Mouse (Mus musculus): ENCODE results near the gene Ankrd13b. TPM values are rescaled to one million over a fixed set of nuclear protein-coding genes. Genes with fewer than 3 reads are reported as not detected.

The Ankrd13b gene
- 15.3 and 23.8 TPM in 2 replicates for polyA plus RNA-seq (2012; rRNA removed; ENCODE audit: low replicate concordance)

GRCm38 (mm10) chr11:77489591-77490235, at the start of gene Ankrd13b:
Ankrd13b (minus strand) TSS chr11:77489678.

GRCm38 (mm10) chr11:77519043-77519442, 29.6 kb upstream of the Ankrd13b start, which contains the start of gene Gm10392:
Gm10392 (minus strand) TSS chr11:77519198.

GRCm38 (mm10) chr11:77515637-77516552, 26.4 kb upstream of the Ankrd13b start, which contains the start of gene Trp53i13:
Trp53i13 (minus strand) TSS chr11:77515980.

DNA sequence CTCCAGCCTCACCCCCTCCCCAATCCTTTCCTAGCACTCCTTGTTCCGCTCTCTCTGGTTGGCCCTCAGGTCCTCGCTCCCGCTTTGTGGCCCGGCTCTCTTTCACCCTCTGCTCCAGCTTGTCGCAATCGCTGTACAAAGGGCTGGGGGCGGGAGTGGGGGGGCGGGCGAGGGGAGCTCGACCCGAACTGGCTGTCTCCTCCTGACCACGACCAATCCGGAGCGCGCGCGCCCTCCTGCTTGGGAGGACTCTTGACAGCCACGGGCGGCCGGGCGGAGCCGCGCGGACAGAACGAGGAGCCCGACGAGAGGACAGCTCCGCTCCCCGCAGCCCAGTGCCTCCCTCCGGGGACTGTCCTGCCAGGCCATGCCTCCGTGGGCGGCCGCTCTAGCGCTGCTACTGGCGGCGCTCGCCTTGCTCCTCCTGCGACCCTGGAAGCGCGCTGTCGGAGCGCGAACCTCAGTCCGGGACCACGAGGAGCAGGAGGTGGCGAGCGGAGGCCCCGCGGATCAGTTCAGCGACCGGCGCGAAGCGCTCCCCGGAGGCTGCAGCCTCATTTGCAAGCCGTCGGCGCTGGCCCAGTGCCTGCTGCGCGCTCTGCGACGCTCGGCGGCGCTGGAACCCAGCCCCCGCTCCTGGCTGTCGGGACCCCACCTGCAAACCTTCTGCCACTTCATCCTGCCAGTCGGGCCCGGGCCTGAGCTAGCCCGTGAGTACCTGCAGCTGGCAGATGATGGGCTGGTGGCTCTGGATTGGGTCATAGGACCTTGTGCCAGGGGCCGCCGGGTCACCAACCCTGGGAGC, 25.6 kb upstream of the Ankrd13b start, which contains the start of gene Abhd15:
Abhd15 (plus strand) TSS at position 290 of the 805 bp plus-strand sequence.

GRCm38 (mm10) chr11:77493512-77494343, 4.2 kb upstream of the Ankrd13b start, which contains the start of gene Git1:
Git1 (plus strand) TSS chr11:77493562.

DNA sequence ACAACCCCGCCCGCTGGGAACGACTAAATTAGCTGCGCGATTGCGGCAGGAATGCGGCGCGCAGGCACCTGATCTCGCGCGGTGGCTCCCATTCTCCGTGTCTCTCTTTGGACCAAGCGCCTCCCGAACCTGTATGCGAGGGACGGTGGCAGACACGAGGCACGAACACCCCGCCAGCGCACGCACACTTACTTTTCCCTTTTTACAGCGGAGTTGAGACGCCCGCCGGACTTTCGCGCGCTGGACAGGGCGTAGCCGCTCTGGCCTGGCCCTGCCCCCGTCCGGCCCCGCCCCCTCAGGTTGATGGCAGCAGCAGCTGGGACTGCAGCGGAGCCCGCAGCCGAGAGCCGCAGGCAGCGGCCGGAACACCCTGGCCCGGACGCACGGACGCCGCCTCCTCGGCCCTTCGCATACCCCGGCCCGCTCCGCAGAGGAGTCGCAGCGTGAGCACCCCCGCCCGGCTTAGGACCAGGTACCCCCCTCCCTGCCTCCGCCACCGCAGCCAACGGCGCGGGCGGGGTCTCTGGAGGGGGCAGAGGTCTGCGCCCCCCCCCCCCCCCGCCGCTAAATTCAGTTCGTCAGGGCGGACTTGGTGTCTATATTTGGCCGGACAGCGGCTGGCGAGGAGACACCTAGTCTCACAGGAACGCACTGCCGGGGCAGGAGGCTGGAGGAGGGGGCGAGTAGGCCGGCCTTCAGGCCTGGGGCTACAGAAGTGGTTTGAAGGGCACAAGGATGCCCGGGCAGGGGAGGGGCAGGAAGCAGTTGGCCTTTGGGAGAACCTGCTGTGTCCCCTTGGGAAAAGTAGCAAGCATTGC, 27.0 kb downstream of the Ankrd13b start, which contains the start of gene Coro6:
Coro6 (plus strand) TSS at position 129 of the 818 bp plus-strand sequence.

Other genes with a start within 250 kb of the Ankrd13b start
- 0.31 and 1.5 TPM in 2 replicates for gene Coro6, start 27.3 kb downstream of the Ankrd13b start, polyA plus RNA-seq (2012; rRNA removed; ENCODE audit: low replicate concordance)
- 76.1 and 101 TPM in 2 replicates for gene Git1, start 3.9 kb upstream of the Ankrd13b start, polyA plus RNA-seq (2012; rRNA removed; ENCODE audit: low replicate concordance)
- gene Abhd15, start 25.4 kb upstream of the Ankrd13b start, polyA plus RNA-seq (2012; rRNA removed; ENCODE audit: low replicate concordance), result 2.6 and 5.3 TPM in 2 replicates
- gene Trp53i13, start 26.3 kb upstream of the Ankrd13b start, polyA plus RNA-seq (2012; rRNA removed; ENCODE audit: low replicate concordance), result 27.2 and 67.7 TPM in 2 replicates
- not detected in 2 replicates for gene Gm10392, start 29.5 kb upstream of the Ankrd13b start, polyA plus RNA-seq (2012; rRNA removed; ENCODE audit: low replicate concordance)
- 0.78 and 0.92 TPM in 2 replicates for gene Taok1, start 118.1 kb upstream of the Ankrd13b start, polyA plus RNA-seq (2012; rRNA removed; ENCODE audit: low replicate concordance)
- gene Nufip2, start 196.5 kb upstream of the Ankrd13b start, polyA plus RNA-seq (2012; rRNA removed; ENCODE audit: low replicate concordance), result 6.3 and 10.8 TPM in 2 replicates
- gene Cryba1, start 235.6 kb upstream of the Ankrd13b start, polyA plus RNA-seq (2012; rRNA removed; ENCODE audit: low replicate concordance), result not detected in 2 replicates

Data from duodenum, adult 2 months (tissue).